Mouse (Mus musculus): ENCODE data around the gene Sgcd.

DNA sequence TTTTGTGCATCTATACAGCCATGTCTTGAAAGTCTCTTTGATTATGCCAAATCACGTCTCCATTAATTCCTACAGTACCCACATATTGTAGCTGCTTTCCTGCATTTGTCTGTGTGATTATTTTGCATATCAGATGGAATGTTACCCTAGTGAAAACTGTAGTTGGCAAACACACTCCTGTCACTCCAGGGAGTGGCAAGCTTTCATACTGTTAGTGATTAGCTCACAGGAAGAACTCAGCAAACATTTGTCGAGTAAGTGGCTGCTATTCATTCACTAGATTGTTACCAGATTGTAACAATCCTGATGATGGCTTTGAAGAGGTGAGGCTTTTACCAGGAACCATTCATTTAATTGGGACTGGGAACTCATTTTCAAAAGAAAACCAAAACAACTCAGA lies 645.3 kb downstream of the Sgcd start:
- no peak for TF ChIP-seq POLR2A (IDR thresholded peaks at IDR 0.05; ENCODE audit: borderline replicate concordance, extremely low read depth, insufficient read depth, insufficient read length, poor library complexity, severe bottlenecking)
- TF ChIP-seq CTCF (IDR thresholded peaks at IDR 0.05; ENCODE audit: borderline replicate concordance, extremely low read depth, insufficient read depth, insufficient read length) = no peak
